Mouse (Mus musculus) monocyte, adult 5-6 weeks (primary cell): ENCODE results near the gene Dffb. TPM values are rescaled to one million over a fixed set of nuclear protein-coding genes. Genes with fewer than 3 reads are reported as not detected.

Source experiments
- ATAC-seq: fragments of 153-309, 156-312 bp; replicated peaks from 2 replicates; pipeline ENCODE4 v1.8.0; 2017; ENCODE audit warnings: mild to moderate bottlenecking; ENCODE audit not compliant: low TSS enrichment, insufficient number of reproducible peaks, severe bottlenecking, poor library complexity, low FRiP score
- total RNA-seq: library from RNA; stranded (forward); fragments of 200-1000, 200-491, 200-594 nt; gene quantifications from 3 replicates; pipeline ENCODE4 v1.2.3, GENCODE M21; 2017

Dffb gene
- 15.3 to 16.6 TPM (median 15.4 TPM) in 3 replicates for total RNA-seq

DNA sequence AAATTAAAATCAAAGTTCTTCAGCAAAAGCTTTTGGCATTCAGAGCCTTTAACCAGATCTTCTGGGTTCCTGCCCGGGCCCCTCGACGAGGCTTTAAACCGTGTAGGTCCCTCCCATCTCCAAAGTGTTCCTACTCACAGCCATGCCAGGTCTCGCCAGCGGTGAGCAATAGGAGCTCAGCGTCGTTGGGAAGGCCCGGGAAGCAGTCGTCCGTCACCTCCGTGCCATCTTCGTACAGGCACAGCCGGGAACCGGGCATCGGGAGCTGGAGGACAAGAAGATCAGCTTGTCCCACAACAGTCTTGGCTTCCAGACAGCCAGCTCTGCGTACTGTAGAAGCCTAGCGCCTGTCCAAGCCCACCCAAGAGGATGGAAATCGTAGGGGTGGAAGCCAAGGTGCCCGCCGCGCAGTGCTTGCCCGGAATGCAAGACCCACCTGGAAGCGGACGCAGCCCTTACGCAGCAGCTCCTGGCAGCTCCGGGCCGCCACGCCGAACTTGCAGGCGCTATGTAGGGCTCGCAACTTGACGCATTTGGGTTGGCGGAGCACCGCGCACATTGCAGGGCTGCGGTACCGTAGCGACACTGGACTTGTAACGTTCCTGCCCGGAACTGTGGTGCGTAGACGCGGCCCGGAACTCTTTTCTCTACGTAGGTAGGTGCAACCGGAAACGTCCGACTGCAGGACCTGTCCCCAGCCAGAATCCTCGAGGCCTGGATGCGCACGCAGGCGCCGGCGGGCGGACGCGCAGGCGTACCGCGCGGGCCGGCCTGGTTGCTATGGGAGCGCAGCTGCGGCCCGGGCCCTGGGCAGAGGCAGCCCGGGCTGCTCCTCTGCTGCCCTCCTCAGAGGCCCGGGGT, at the start of gene Dffb, which contains the start of gene Cep104:
Dffb (minus strand) TSS at position 696 of the 861 bp plus-strand sequence.
Cep104 (plus strand) TSS at position 764 of the 861 bp plus-strand sequence.
- ATAC-seq, result peak; percentile 87

DNA sequence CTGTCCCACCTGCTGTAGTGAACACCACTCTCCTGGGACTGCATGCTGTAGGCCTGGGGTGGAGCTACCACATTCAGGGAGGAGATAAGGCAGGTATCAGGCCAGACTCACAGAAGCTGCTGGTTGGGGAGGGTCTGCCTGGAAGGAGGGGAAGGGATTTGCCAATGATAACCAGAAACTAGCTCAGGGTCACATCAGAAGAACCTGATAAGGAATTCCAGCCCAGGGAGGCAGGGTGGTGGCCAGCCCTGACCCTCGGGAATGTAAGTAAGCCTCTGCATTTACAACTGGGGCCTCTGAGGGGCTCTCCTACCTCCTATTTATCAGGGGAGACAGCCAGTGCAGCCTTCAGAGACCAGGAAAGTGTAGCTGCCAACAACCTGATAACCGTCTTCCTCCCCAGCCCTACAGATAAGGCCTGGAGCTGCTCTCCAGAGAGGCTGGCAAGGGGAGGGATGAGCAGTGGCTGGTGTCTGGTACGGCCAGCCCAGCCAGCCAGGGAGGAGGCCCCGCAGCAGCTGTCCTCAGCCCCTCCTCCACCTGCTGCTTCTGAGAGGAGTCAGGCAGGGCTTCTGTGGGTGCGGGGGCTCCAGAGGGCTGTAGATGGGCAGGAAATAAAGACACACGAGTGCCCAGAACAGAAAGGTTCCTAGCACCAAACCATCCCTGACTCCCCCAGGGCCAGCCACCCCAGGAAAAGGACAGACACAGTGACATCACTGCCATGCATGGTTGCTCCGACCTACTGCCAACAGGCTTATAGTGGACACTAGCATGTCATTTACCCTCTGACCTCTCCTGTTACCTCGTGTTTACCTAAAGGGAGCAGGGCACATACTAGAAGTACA, 49.1 kb upstream of the Dffb start:
- ATAC-seq, result no peak

DNA sequence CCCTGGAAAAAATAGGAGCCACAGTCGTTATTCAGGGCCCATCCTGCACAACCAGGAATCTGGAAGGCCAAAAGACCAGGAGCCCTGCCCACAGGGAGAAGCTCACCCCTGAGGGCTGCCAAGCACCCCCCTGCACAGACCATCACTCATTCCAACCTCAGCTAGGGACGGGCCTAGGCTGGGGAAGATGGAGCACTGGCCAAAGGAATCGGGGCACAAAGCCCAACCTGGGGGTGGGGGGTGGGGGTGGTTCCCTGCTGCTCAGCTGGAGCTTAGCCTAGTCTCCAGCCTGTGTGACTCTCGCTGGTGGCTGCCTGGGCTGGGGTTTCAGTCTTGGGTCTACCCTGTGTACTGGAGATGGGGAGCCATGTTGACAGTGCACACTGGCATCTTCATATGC, 47.9 kb upstream of the Dffb start:
- ATAC-seq, result no peak

DNA sequence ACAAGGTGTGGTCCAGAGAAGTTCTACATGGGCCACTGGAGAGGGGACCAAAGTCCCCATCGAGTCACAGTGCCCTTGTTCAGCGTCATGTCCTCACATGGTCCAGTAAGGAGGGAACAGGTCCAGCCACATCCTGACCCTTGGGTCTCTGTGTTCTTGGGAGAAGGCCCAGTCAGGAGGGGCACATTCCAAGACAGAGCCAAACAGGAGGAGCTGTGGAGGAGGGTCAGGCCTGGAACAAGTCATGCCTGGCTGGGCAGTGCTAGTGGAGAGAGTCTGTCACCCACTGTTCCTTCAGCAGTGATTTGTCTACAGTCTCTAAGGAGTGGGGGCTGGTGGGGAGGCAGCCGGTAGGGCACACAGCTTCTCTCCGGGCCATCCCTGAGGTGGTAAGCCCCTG, 47.5 kb upstream of the Dffb start:
- no peak for ATAC-seq

DNA sequence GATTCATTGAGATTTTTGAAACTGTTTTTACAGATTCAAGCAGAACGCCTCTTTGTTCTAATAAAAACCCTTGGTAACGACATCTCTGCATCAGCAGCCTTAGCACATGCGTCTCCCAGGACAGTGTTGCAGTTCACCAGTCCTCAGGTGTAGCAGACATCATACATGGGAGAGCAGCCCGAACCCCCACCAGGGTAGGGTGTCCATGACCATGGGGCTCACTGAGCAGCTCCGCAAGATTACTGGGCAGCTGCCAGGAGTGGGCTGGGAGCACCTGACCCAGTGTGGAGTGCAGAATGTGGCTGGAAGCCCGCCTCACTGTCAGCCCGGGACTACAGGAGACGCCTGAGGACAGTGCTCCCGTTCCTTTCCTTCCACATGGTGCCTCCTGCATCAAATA, 46.5 kb upstream of the Dffb start:
- no peak for ATAC-seq

DNA sequence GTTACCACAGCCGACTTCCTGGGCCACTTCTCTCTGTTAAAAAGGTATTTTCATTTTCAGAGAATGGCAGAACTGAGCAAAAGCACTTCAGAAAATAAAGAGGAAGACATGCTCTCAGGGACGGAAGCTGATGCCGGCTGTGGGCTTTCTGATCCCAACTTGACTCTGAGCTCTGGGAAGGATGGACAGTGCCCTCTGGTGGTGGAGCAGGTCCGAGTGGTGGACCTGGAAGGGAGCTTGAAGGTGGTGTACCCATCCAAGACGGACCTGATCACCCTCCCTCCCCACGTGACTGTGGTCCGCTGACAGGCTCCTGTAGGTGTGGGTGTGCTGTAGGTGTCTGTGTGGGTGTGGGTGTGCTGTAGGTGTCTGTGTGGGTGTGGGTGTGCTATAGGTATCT, 44.6 kb upstream of the Dffb start:
- 0 out of 2 replicates have a peak, but pooled peaks have one; percentile 4 for ATAC-seq

DNA sequence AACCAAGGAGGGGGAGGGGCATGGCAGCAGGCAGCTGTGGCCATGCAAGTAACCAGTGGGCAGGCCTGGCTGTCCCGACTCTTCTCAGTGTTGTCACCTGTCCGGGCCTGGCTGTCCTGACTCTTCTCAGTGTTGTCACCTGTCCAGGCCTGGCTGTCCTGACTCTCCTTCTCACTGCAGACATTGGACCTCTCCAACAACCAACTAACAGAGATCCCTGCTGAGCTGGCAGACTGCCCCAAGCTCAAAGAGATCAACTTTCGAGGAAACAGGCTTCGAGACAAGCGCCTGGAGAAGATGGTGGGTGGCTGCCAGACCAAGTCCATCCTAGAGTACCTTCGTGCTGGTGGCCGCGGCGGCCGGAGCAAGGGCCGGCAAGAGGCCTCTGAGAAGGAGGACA, 40.5 kb upstream of the Dffb start:
- ATAC-seq, result no peak

DNA sequence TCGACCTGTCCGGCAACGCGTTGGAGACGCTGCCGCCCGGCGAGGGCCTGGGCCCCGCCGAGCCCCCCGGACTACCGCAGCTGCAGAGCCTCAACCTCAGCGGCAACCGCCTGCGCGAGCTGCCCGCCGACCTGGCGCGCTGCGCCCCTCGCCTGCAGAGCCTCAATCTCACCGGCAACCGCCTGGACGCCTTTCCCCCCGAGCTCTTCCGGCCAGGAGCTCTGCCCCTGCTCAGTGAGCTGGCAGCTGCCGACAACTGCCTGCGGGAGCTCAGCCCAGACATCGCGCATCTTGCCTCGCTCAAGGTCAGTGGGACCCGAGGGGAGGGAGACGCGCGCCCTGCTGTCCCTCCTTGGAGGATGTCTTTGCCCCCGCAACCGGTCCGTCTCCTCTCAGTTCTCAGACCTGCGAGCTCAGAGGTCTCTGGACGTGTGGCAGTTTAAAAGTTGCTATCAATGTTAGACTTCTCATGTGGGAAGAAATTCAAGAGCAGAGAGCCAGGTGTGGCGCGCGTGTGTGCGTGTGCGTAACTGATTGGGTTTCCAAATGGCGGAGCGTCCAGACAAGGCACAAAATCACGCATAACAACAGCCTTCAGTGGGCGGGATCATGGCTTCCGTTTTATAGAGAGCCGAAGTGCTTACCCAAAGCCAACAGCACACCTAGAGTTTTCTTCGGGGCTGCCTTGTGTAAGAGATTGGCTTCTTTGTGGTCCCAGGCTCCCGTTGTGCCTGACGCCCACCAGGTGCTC, 37.4 kb upstream of the Dffb start:
- ATAC-seq, result no peak

DNA sequence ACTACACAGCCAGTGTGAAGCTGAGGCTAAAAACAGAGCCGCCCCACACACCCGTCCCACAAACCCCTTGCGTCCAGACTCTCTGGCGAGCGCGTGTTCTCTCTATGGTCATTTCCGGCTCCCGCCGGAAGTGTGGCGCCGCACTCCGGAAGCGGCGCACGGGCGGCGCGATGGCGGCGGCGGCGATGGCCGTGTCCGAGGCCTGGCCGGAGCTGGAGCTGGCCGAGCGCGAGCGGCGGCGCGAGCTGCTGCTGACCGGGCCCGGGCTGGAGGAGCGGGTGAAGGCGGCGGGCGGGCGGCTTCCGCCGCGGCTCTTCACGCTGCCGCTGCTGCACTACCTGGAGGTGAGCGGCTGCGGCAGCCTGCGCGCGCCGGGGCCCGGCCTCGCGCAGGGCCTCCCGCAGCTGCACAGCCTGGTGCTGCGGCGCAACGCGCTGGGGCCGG, 36.7 kb upstream of the Dffb start, which contains the start of gene Lrrc47:
Lrrc47 (plus strand) TSS at position 86 of the 444 bp plus-strand sequence.
- peak; percentile 83 for ATAC-seq

DNA sequence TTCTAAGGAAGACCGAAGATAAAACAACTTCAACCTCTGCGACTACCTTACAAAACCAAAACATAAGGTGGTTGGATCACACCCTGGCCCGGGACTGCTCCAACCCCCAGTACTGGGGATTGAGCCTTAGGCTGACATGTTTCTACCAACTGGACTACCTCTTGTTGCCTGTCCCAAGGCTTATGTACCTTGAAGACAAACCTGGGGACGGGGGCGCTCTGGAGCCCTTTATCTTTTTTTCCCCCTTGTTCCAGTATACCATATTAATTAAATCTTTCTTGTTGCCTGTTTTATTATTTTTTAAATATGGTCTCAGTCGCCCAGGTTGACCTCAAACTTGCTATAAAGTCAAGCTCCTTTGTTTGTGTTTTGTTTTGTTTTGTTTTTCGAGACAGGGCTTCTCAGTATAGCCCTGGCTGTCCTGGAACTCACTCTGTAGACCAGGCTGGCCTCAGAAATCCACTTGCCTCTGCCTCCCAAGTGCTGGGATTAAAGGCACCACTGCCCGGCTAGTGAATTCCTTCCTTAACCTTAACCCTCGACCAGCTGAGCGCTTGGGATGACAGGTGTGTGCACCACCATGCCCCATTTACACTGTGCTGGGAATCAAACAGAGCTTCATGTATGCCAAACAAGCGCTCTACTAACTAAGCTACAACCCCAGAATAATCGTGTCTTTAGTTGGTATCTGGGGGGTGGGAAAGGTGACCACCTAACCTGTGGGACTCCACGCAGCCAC, 36.1 kb upstream of the Dffb start:
- ATAC-seq, result no peak

DNA sequence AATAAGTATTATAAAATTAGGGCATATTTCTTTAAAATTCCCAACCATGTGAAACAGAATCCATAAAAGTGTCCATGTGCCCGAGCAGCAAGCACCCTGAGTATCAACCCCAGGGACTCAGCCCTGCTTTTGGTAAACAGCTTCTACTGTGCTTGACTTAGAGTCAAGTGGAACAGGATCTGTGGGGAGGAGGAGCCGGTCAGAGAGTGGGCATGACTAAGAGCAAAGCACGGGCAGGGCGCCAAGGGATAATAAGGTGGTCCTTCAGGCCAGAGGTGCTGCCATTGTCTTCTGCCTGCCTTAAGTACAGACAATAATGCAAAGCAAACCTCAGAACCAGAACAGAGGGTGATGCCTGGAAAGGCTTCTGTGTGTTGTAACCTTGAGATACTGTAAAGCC, 32.8 kb upstream of the Dffb start:
- no peak for ATAC-seq

DNA sequence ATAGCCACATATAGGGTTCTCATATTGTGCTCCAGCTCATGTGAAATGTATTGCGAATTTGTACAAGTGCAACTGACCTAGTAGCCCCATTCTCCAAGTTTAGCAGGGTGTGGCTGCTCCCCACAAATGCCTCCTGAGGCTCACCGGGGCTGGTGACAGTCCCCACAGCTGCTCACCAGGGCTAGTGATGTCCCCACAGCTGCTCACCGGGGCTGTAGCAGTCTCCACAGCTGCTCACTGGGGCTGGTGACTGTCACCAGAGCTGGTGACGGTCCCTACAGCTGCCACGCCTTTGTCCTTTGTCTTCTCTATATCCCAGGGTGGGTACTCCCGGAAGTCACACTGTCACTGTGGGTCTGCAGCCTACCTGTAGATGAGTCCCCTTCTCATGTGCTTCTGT, 31.3 kb upstream of the Dffb start:
- ATAC-seq, result no peak

DNA sequence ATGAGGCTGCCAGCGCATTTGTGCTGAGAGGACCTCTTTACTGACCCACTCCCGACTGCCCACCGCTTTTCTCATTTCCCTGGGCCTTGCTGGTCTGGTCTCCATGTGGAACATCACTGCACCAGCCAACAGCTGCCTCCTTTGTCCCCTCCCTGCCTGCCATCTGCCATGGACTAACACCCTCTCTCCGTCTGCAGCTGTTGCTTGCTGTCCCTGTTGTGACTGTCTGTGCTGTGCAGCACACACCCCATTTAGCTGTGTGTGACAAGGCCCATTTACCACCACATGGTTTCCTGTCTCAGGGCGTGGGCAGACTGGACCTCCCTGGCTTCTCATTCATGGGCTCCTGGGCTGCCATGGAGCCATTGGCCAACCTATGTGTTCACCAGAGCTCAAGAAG, 30.6 kb upstream of the Dffb start:
- no peak for ATAC-seq

DNA sequence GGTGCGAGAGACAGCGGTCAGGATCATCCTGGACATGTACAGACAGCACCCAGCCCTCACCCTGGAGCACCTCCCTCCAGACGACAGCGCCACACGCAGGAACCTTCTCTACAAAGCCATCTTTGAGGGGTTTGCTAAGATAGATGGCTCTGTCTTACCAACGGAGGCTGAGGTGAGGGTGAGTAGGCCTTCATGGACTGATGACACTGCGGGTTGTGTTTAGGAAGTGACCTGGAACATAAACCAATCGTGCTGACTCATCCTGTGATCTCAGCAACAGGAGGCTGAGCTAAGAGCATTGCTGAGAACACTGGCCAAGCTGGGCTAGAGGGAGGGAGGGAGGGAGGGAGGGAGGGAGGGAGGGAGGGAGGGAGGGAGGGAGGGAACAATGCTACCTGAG, 18.6 kb upstream of the Dffb start:
- ATAC-seq, result no peak

DNA sequence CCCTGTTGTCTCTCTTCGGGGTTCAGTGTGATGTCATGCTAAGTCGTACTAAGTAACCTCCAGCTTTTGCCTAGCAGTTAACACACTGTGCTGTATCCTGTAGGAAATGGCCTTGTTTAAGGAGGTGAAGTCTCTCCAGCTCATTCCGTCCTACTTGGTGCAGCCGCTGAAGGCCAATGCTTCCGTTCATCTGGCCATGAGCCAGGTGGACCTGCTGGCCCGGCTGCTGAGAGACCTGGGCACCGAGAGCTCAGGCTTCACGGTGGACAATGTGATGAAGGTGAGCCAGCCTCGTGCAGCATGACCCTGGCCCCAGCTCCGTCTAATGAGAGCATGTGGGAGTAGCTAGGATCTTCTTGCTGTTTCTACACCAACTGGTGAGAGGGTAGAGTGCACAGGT, 17.8 kb upstream of the Dffb start:
- ATAC-seq, result no peak

DNA sequence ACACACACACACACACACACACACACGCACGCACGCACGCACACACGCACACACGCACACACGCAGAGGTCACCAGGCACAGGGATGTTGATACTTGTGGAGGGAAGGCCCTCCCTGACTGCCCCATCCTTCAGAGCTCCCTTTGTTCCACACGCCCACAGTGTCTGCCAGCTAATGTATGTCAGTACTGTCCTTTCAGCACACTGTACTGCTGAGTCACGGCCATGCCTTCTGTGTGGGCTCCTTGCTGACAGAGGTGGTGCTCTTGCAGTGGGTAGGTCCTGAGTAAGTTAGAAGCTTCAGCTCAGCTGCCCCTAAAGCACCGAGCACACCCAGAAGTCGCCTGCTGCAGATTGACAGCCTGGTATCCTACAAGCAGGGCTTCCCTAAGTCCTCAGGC, 5.5 kb upstream of the Dffb start:
- no peak for ATAC-seq

DNA sequence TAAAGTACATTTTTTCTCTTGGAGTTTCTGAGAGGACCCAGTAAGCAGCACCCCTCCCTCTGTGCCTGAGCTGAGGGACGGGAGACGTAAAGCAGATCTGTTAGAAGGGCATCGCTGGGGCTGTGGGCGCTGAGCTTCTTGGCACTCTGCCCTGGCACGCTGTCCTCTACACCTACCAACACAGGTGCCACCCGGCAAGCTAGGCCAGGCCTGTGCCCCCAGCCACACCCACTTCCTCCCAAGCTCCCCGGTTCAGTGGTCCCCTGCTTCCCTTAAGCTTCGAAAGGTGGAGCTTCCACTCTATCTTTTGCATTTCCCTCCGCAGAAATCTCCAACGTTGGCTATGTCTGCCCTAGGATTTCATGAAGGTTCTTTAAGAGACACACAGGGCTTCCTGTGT, 4.3 kb upstream of the Dffb start:
- no peak for ATAC-seq

DNA sequence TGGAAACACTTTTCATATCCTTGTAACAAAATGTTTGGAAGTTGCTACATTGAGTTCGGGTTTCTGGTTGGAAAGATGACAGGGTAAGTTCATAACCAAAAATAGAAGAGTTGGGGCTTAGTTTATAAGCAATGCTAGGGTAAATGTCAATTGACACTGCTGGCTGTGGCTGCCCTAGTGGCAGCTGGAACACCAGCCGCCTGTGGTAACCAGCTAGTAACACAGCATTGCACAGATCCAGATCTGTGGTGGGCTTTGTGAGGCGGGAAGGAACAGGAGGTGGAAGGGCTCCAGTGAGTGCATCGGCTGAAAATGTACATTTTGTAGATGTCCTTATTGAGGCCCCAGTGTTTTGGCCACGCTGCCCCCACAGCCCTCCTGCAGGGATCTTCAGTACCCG, 842 bp upstream of the Dffb start:
- ATAC-seq, result no peak
